Mouse (Mus musculus): Measurements from ENCODE around the gene Col1a2.

The Col1a2 gene

DNA sequence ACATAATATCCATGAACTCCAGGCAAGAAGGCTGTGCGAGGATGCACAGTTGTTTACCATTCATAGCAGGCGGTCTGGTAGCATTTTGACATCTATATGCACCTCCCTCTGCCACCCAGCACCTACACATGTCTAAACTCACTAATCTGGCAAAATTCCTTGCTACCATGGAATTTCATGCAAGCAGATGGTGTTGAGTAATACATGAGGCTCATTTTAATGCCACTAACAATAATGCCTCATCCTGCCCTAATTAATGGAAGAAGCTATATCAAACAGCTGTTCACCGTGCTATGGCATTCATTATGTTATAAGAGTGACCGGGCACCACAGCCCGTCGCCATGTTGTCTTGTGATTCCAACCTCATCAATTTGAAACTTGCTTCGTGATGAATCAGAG is 23.8 kb downstream of the Col1a2 start:
- DNase-seq, result no peak

- DNase-seq, result no peak
These were observed 26.4 kb downstream of the Col1a2 start for GRCm38 (mm10) chr6:4530986-4531385.

DNA sequence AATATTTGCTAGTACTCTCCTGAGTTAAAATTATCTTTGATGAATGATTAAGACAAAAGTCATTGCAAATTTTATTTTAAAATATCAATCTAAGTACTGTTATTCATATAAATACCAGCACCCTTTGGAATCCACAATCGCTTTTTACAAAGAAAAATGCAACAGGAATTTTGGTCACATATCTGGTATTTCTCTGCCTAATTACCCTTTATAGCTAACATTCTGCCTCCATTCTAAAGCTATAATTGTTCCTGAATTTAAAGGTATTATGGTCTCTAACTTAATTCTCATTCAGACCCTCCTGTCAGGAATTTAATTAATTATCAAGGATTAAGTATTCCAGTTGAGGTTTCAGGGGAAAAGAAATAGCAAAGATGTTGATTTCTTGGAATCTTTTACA is 28.3 kb downstream of the Col1a2 start:
- DNase-seq, result no peak

DNA sequence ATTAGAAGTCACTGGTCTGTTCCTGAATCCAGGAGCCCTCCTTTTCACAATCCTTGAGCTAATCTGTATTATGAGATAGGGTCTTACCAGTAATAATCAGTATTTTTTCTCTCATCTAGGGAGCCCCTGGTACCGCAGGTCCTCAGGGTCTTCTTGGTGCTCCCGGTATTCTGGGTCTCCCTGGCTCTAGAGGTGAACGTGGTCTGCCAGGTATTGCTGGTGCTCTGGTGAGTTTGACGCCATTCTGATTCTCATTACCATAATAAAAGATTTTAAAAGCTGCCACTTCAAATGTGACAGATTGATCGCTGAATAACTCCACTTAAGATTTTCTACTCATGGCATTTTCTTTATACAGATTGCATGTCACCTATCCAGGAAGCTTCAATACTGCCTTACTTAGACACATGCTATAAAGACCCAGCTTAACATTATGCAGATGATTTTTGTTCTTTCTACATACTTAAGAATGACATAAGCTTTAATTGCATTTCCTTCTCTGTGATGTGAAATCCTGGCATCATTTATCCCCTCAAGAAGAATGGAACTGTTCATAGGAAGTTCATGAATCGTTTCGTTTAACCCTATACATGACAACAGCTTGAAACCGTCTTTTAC is 30.0 kb downstream of the Col1a2 start:
- DNase-seq, result no peak

GRCm38 (mm10) chr6:4541926-4542715 is 37.5 kb downstream of the Col1a2 start:
- DNase-seq, result no peak

- DNase-seq, result peak; percentile 9
These were observed 39.9 kb downstream of the Col1a2 start for GRCm38 (mm10) chr6:4544554-4544953.

GRCm38 (mm10) chr6:4545727-4546126 is 41.1 kb downstream of the Col1a2 start:
- no peak for DNase-seq

GRCm38 (mm10) chr6:4548894-4549293 is 44.3 kb downstream of the Col1a2 start:
- DNase-seq, result no peak

GRCm38 (mm10) chr6:4549846-4550548 is 45.4 kb downstream of the Col1a2 start:
- DNase-seq, result no peak

- no peak for DNase-seq
These were observed 45.9 kb downstream of the Col1a2 start for GRCm38 (mm10) chr6:4550549-4550915.

DNA sequence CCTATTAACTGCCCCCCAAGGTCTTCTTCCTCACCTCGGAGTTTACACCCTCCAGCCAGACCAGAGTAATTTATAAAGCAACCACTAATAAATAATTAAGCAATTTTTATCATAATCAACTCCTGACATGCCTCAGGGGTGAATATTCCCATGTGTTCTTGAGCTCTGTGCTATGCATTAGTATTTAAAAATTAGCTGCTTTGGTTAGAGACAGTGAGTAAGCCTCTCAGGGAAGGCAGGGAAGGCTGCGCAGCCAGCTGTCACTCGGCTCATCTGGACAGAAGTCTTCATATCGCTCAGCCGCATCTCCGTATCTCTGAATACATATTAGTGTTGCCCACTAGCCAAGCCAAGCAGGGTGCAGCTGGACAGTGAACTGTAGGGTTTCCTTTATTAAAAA is 50.8 kb downstream of the Col1a2 start:
- no peak for DNase-seq

GRCm38 (mm10) chr6:4557086-4557485 is 52.5 kb downstream of the Col1a2 start:
- no peak for DNase-seq

DNA sequence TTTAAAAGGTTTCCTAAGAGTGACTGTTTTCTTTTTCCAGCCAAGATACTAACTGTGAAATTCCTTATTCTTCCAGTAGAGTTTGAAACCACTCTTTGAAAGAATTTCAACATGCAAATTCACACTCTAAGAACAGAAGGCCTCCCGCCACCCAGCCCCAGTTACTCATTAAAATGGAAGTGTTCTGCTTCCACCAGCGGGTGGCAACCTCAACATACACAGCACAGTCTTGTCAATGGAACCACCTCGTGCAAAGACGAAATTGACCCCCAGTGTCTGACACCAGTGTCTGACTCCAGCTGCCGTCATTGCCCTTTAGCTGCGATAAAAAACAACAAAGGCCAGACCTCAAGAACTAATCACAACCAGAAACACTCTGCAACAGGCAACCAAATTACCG is 53.1 kb downstream of the Col1a2 start:
- no peak for DNase-seq

- no peak for DNase-seq
These were observed 56.5 kb downstream of the Col1a2 start for GRCm38 (mm10) chr6:4561156-4561555.

DNA sequence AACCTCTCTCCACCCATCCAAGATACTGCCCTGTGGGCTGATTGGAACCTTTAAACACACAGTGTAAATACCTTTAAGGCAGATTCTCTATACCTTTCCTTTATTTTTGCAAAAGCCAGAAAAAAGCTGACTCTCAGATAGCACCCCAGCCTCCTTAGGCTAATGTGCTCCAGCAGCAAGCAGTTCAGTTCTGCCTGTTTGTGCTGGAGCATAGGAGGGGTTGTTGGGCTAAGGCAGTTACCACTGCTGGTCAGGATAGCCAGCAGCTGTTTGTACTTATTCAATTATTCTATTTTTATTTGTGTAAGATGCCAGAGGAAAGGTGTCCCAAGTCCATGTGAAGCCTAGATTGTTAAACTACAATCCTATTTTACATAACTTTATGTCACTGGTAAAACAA is 57.0 kb downstream of the Col1a2 start:
- DNase-seq, result no peak

DNA sequence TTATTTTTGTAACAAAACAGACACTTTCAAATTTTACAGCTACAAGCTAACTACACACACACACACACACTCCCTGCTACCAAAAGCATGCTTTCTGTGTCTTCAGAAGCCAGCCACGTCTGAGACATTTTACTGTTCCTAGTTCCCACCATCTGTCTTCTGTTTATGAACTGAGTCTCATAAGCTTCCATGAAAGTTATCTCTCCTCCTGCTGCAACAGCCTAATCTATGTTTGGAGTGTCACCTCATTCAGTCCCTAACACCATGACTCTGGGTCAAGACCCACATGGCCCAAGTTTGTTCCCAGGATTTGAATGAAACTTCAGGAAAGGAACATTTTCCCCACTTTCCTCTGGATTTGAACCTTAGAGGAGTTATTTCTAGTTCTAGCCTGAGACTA is 57.8 kb downstream of the Col1a2 start:
- DNase-seq, result no peak

DNA sequence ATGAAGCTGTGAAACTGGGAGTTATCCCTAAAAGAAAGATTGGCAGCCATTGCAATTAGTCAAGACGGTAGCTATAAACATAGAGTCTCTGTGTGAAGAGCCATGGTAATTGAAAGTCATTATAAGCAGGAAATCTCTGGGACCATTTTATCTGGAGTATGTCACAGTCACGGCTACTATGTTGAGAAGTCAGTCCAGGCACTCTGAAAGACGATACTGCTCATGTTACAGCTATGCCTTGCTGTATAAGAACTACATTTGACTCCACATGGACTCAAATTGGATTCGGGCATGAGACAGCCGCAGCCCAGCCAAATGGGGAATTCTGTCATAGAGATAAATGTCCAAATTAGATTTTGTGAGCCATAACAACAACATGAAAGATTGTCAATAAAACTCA is 58.9 kb downstream of the Col1a2 start:
- DNase-seq, result no peak

- no peak for DNase-seq
These were observed 65.8 kb downstream of the Col1a2 start for GRCm38 (mm10) chr6:4570412-4570811.

- DNase-seq, result no peak
These were observed 73.1 kb downstream of the Col1a2 start for GRCm38 (mm10) chr6:4577756-4578155.

- DNase-seq, result no peak
These were observed 73.7 kb downstream of the Col1a2 start for GRCm38 (mm10) chr6:4578343-4578742.

GRCm38 (mm10) chr6:4579620-4580019 is 75.0 kb downstream of the Col1a2 start:
- DNase-seq, result no peak

GRCm38 (mm10) chr6:4583485-4583884 is 78.9 kb downstream of the Col1a2 start:
- no peak for DNase-seq

- no peak for DNase-seq
These were observed 83.3 kb downstream of the Col1a2 start for GRCm38 (mm10) chr6:4587946-4588345.

DNA sequence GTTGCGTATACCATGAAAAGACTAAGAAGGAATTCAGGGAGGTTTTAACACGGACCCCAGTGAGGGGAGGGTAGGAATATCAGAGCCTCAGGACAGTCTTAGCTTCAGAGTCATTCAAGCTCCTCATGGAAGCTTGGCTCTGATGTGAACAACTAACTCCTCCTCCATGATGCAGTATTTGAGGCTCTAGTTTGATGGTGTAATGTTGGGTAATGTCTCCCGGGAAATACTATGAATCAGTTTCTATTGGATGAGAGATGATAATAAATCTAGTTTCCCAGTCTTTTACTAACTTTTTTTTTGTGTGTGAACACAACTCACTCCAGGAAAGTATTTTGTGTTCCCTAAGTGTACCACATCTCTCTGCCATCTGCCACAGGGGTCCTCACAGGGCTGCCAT is 84.1 kb downstream of the Col1a2 start:
- no peak for DNase-seq
